Mouse (Mus musculus) MEL (cell line): ENCODE measurements around the gene Aspn. TPM values are rescaled to one million over a fixed set of nuclear protein-coding genes. Genes with fewer than 3 reads are reported as not detected.

Experiments
- DNase-seq: peaks from one replicate; pipeline ENCODE4 v3.0.0; 2011; ENCODE audit warnings: low read depth, low spot score
- H3K27ac ChIP-seq: 2 replicates; pipeline ENCODE4 v1.5.1; 2012; ENCODE audit warnings: low read depth, mild to moderate bottlenecking, control low read depth, low read length, moderate library complexity; ENCODE audit not compliant: control insufficient read depth
- H3K27me3 ChIP-seq, 2 experiments: fragments of 150-350 bp in 1 of 2; sonication (generic) in 1 of 2; 2 replicates each; pipeline ENCODE4 v1.6.1; 2012; ENCODE audit warnings: low read length in 2 of 2, mild to moderate bottlenecking in 2 of 2, improper control_type of control experiment in 1 of 2, moderate library complexity in 1 of 2; ENCODE audit not compliant: insufficient read depth in 2 of 2, control insufficient read depth in 1 of 2
- H3K36me3 ChIP-seq, 2 experiments: 2 replicates each; pipeline ENCODE4 v1.6.1; 2012 to 2014; ENCODE audit warnings: low read length in 2 of 2, improper control_type of control experiment in 1 of 2, inconsistent platforms in 1 of 2, mild to moderate bottlenecking in 1 of 2; ENCODE audit not compliant: insufficient read depth in 2 of 2, control insufficient read depth in 1 of 2
- H3K4me1 ChIP-seq, 2 experiments: fragments of 150-350 bp in 1 of 2; sonication (generic) in 1 of 2; 2 replicates each; pipeline ENCODE4 v1.6.1; 2012; ENCODE audit warnings: low read length in 2 of 2, improper control_type of control experiment in 1 of 2, mild to moderate bottlenecking in 1 of 2; ENCODE audit not compliant: insufficient read depth in 2 of 2, control insufficient read depth in 1 of 2
- H3K4me3 ChIP-seq, 2 experiments: fragments of 150-350 bp in 1 of 2; sonication (generic) in 1 of 2; 2 replicates each; pipeline ENCODE4 v1.5.1; 2012; ENCODE audit warnings: low read depth in 2 of 2, low read length in 2 of 2, mild to moderate bottlenecking in 2 of 2, moderate library complexity in 2 of 2, control low read depth in 1 of 2, improper control_type of control experiment in 1 of 2; ENCODE audit not compliant: control insufficient read depth in 1 of 2, insufficient read depth in 1 of 2
- H3K79me2 ChIP-seq: 2 replicates; pipeline ENCODE4 v1.6.1; 2012; ENCODE audit warnings: mild to moderate bottlenecking, low read length, moderate library complexity; ENCODE audit not compliant: control insufficient read depth, poor library complexity, insufficient read depth
- H3K9ac ChIP-seq: 2 replicates; pipeline ENCODE4 v1.6.1; 2012; ENCODE audit warnings: low read depth, mild to moderate bottlenecking, control low read depth, low read length, moderate library complexity; ENCODE audit not compliant: control insufficient read depth, poor library complexity, severe bottlenecking
- H3K9me3 ChIP-seq: fragments of 150-350 bp; sonication (generic); replicated peaks from 2 replicates; pipeline ENCODE4 v1.6.1; 2012; ENCODE audit warnings: mild to moderate bottlenecking, low read length, improper control_type of control experiment, moderate library complexity; ENCODE audit not compliant: insufficient read depth
- BHLHE40 ChIP-seq: IDR thresholded peaks from 2 replicates; pipeline ENCODE4 v1.6.1; 2012; ENCODE audit warnings: low read depth, mild to moderate bottlenecking, inconsistent platforms, low read length, improper control_type of control experiment, borderline replicate concordance
- CTCF ChIP-seq, 3 experiments: IDR thresholded peaks in 2 of 3; conservative IDR thresholded peaks in 1 of 3; 2 replicates each; pipeline ENCODE4 v1.5.1; 2011 to 2012; ENCODE audit warnings: low read length in 3 of 3, low read depth in 2 of 3, mild to moderate bottlenecking in 2 of 3, improper control_type of control experiment in 1 of 3, inconsistent platforms in 1 of 3, mixed read lengths in 1 of 3, moderate library complexity in 1 of 3; ENCODE audit not compliant: control insufficient read depth in 1 of 3, insufficient read depth in 1 of 3, poor library complexity in 1 of 3, severe bottlenecking in 1 of 3
- ELF1 ChIP-seq: IDR thresholded peaks from 2 replicates; pipeline ENCODE4 v1.6.1; 2014; ENCODE audit warnings: low read depth, mild to moderate bottlenecking, inconsistent platforms, low read length, improper control_type of control experiment, moderate library complexity
- GABPA ChIP-seq: IDR thresholded peaks from 2 replicates; pipeline ENCODE4 v1.6.1; 2012; ENCODE audit warnings: low read depth, mild to moderate bottlenecking, inconsistent platforms, low read length, improper control_type of control experiment, moderate library complexity
- GATA1 ChIP-seq: IDR thresholded peaks from 2 replicates; pipeline ENCODE4 v1.6.1; 2011; ENCODE audit warnings: low read depth, low read length, improper control_type of control experiment
- HCFC1 ChIP-seq: IDR thresholded peaks from 2 replicates; pipeline ENCODE4 v1.6.1; 2012; ENCODE audit warnings: low read depth, mild to moderate bottlenecking, inconsistent platforms, low read length, improper control_type of control experiment, moderate library complexity
- JUND ChIP-seq: IDR thresholded peaks from 2 replicates; pipeline ENCODE4 v1.6.1; 2011; ENCODE audit warnings: low read depth, mild to moderate bottlenecking, improper control_type of control experiment, low read length
- KAT2A ChIP-seq: conservative IDR thresholded peaks from 2 replicates; pipeline ENCODE4 v1.6.1; 2012; ENCODE audit warnings: low read depth, low read length, improper control_type of control experiment, inconsistent platforms
- MAFK ChIP-seq: IDR thresholded peaks from 2 replicates; pipeline ENCODE4 v1.6.1; 2011; ENCODE audit warnings: low read depth, mild to moderate bottlenecking, low read length, improper control_type of control experiment, borderline replicate concordance
- MAX ChIP-seq: IDR thresholded peaks from 2 replicates; pipeline ENCODE4 v1.6.1; 2011; ENCODE audit warnings: low read length, improper control_type of control experiment
- MEF2A ChIP-seq: IDR thresholded peaks from 2 replicates; pipeline ENCODE4 v1.6.1; 2014; ENCODE audit warnings: low read depth, mild to moderate bottlenecking, inconsistent platforms, low read length, improper control_type of control experiment; ENCODE audit not compliant: poor library complexity, insufficient replicate concordance, severe bottlenecking; ENCODE audit errors: extremely low read depth
- MYB ChIP-seq: IDR thresholded peaks from 2 replicates; pipeline ENCODE4 v1.6.1; 2011; ENCODE audit warnings: mild to moderate bottlenecking, low read depth, low read length, improper control_type of control experiment
- NELFE ChIP-seq: IDR thresholded peaks from 2 replicates; pipeline ENCODE4 v1.6.1; 2011; ENCODE audit warnings: low read depth, low read length, improper control_type of control experiment
- NRF1 ChIP-seq: IDR thresholded peaks from 2 replicates; pipeline ENCODE4 v1.6.1; 2014; ENCODE audit warnings: low read depth, mild to moderate bottlenecking, inconsistent platforms, low read length, improper control_type of control experiment, moderate library complexity; ENCODE audit not compliant: poor library complexity, insufficient read depth, severe bottlenecking
- POLR2A ChIP-seq, 2 experiments: IDR thresholded peaks; 2 replicates each; pipeline ENCODE4 v1.6.1; 2011 to 2012; ENCODE audit warnings: low read length in 2 of 2, mild to moderate bottlenecking in 2 of 2, control low read depth in 1 of 2, improper control_type of control experiment in 1 of 2, low read depth in 1 of 2, moderate library complexity in 1 of 2; ENCODE audit not compliant: control insufficient read depth in 1 of 2, insufficient read depth in 1 of 2, poor library complexity in 1 of 2
- POLR2AphosphoS2 ChIP-seq: IDR thresholded peaks from 2 replicates; pipeline ENCODE4 v1.6.1; 2011; ENCODE audit warnings: low read length, improper control_type of control experiment
- POLR2AphosphoS5 ChIP-seq: IDR thresholded peaks from 2 replicates; pipeline ENCODE4 v1.6.1; 2012; ENCODE audit warnings: low read depth, borderline replicate concordance, mild to moderate bottlenecking, inconsistent platforms, low read length, moderate library complexity, mixed read lengths
- RAD21 ChIP-seq: IDR thresholded peaks from 2 replicates; pipeline ENCODE4 v1.6.1; 2011; ENCODE audit warnings: mild to moderate bottlenecking, low read depth, low read length, improper control_type of control experiment
- SIN3A ChIP-seq: IDR thresholded peaks from 2 replicates; pipeline ENCODE4 v1.6.1; 2012; ENCODE audit warnings: low read length, improper control_type of control experiment, inconsistent platforms
- SMC3 ChIP-seq: IDR thresholded peaks from 2 replicates; pipeline ENCODE4 v1.6.1; 2011; ENCODE audit warnings: low read depth, low read length, improper control_type of control experiment
- TAL1 ChIP-seq: IDR thresholded peaks from 2 replicates; pipeline ENCODE4 v1.6.1; 2012; ENCODE audit warnings: mild to moderate bottlenecking, inconsistent platforms, low read length, moderate library complexity, mixed read lengths
- TBP ChIP-seq: IDR thresholded peaks from 2 replicates; pipeline ENCODE4 v1.8.0; 2011; ENCODE audit warnings: low read depth, low read length, improper control_type of control experiment
- TCF12 ChIP-seq: IDR thresholded peaks from 2 replicates; pipeline ENCODE4 v1.6.1; 2014; ENCODE audit warnings: low read depth, mild to moderate bottlenecking, inconsistent platforms, low read length, improper control_type of control experiment, moderate library complexity
- ZNF384 ChIP-seq: IDR thresholded peaks from 2 replicates; pipeline ENCODE4 v1.6.1; 2012; ENCODE audit warnings: low read depth, mild to moderate bottlenecking, inconsistent platforms, low read length, improper control_type of control experiment
- polyA plus RNA-seq, 2 experiments: library from polyadenylated mRNA; stranded (reverse) in 1 of 2; unstranded in 1 of 2; fragments of >175 nt in 1 of 2; fragments of >200 nt in 1 of 2; gene quantifications; 2 replicates each; pipeline versions ENCODE4 v1.2.1 to v1.2.4; 2012; ENCODE audit warnings: low replicate concordance in 2 of 2, low read depth in 1 of 2; ENCODE audit not compliant: insufficient read length in 2 of 2, insufficient read depth in 1 of 2, missing spikeins in 1 of 2
- total RNA-seq: library from RNA; depleted of rRNA; stranded (reverse); fragments of 300-350 nt; gene quantifications from 2 replicates; pipeline ENCODE4 v1.2.3, GENCODE M21; 2012

The Aspn gene
- total and polyA plus RNA-seq, 3 experiments, result 0.04 TPM; not detected in 2

GRCm38 (mm10) chr13:49571418-49571817 is 27.2 kb downstream of the Aspn start (continued):
- TF ChIP-seq ZNF384 (0 out of 2 replicates have a peak, but pooled peaks have one; percentile 16), MEF2A (peak; percentile 64; the same call in 1 of the 2 replicates), TCF12 (peak; percentile 99), MAX (no peak), NRF1 (no peak), KAT2A (no peak), CTCF (IDR thresholded peaks at IDR 0.05 in 2 of 3, conservative IDR thresholded peaks at IDR 0.05 in 1 of 3; ENCODE audit: control insufficient read depth in 1 of 3, insufficient read depth in 1 of 3, low read depth in 2 of 3, low read length in 3 of 3, poor library complexity in 1 of 3, severe bottlenecking in 1 of 3) (no peak), GABPA (no peak), SIN3A (peak; percentile 58), ELF1 (0 out of 2 replicates have a peak, but pooled peaks have one; percentile 29), POLR2AphosphoS2 (no peak), POLR2A (IDR thresholded peaks at IDR 0.05; ENCODE audit: control insufficient read depth in 1 of 2, insufficient read depth in 1 of 2, low read depth in 1 of 2, low read length in 2 of 2, poor library complexity in 1 of 2) (no peak), MAFK (peak; percentile 40; the same call in 1 of the 2 replicates), HCFC1 (0 out of 2 replicates have a peak, but pooled peaks have one; percentile 17), NELFE (no peak), JUND (no peak)

GRCm38 (mm10) chr13:49581541-49582530 is 37.6 kb downstream of the Aspn start, which contains the start of gene Omd:
Gene Omd (plus strand): TSS chr13:49582462.
- no peaks in the 10 kb centered on the region for H3K79me2 ChIP-seq
- peaks cover 0 to 7% of the 10 kb centered on the region in 2 experiments; a peak in 2 of 4 replicates for H3K36me3 ChIP-seq
- no peak for DNase-seq
- H3K27ac ChIP-seq, result no peak within 1 kb of the TSS
- no peaks in the 10 kb centered on the region for H3K9me3 ChIP-seq
- no peaks in the 10 kb centered on the region for H3K27me3 ChIP-seq
- TF ChIP-seq KAT2A (no peak), ZNF384 (no peak), MAFK (no peak), CTCF (IDR thresholded peaks at IDR 0.05 in 2 of 3, conservative IDR thresholded peaks at IDR 0.05 in 1 of 3; ENCODE audit: control insufficient read depth in 1 of 3, insufficient read depth in 1 of 3, low read depth in 2 of 3, low read length in 3 of 3, poor library complexity in 1 of 3, severe bottlenecking in 1 of 3) (no peak), TBP (no peak), BHLHE40 (no peak), GABPA (no peak), MYB (no peak), SMC3 (no peak), POLR2AphosphoS5 (no peak), HCFC1 (no peak), MEF2A (no peak), RAD21 (no peak), SIN3A (no peak), GATA1 (no peak), TAL1 (no peak)
- peaks cover 2 to 8% of the 10 kb centered on the region in 2 experiments; a peak in 2 of 4 replicates for H3K4me1 ChIP-seq
- no peak within 1 kb of the TSS for H3K4me3 ChIP-seq
- no peak within 1 kb of the TSS for H3K9ac ChIP-seq
